Mouse (Mus musculus): ENCODE measurements around the gene Dag1.

- TF ChIP-seq CTCF (IDR thresholded peaks at IDR 0.05) (no peak), EP300 (IDR thresholded peaks at IDR 0.05; ENCODE audit: insufficient read depth, low read depth, low read length) (no peak), POLR2A (IDR thresholded peaks at IDR 0.05; ENCODE audit: insufficient read depth, low read depth, low read length) (no peak)
These were observed 24.9 kb downstream of the Dag1 start for GRCm38 (mm10) chr9:108238831-108239230.
